Mouse (Mus musculus) spleen, postnatal 14 days (tissue): ENCODE data around the gene Cdk2ap1.
"Not testable (repeated sequence)": the region's sequence is repeated elsewhere in the genome, so short reads cannot be mapped to it uniquely, and the experiment has no call there.

ENCODE experiments used
- DNase-seq, 2 experiments: peaks; one replicate each; pipeline ENCODE4 v3.0.0; 2021 to 2022; ENCODE audit warnings: low spot score in 2 of 2

Cdk2ap1 gene

GRCm38 (mm10) chr5:124362982-124363381 is at the start of gene Cdk2ap1:
Gene Cdk2ap1, minus strand, starts transcription at chr5:124363082.
- DNase-seq, result not testable (repeated sequence)

GRCm38 (mm10) chr5:124412163-124412562 is 49.3 kb upstream of the Cdk2ap1 start:
- no peak for DNase-seq

- no peak for DNase-seq
These were observed 47.9 kb upstream of the Cdk2ap1 start for GRCm38 (mm10) chr5:124410808-124411207.

- DNase-seq, result no peak
These were observed 30.8 kb upstream of the Cdk2ap1 start for GRCm38 (mm10) chr5:124393726-124394125.

- DNase-seq, result no peak
These were observed 29.5 kb upstream of the Cdk2ap1 start for GRCm38 (mm10) chr5:124392412-124392811.

DNA sequence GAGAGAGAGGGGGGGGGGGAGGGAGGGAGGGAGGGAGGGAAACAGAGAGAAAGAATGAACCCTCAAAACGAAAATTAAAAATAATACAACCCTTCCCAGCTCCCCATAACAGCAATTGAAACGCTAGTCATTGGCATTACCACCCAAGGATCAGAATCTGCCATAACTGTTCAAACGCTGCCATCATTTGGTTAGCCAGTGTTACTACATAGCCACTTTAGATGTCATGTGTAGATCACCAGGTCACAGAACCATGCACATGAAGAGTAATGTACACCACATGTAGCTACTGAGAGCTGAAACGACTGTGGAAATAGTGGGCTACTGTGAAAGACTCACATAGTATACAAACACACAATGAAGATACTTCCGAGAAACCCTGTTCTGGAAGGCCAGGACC is 25.1 kb upstream of the Cdk2ap1 start:
- DNase-seq, result peak in 1 of 2 experiments; percentile 3

DNA sequence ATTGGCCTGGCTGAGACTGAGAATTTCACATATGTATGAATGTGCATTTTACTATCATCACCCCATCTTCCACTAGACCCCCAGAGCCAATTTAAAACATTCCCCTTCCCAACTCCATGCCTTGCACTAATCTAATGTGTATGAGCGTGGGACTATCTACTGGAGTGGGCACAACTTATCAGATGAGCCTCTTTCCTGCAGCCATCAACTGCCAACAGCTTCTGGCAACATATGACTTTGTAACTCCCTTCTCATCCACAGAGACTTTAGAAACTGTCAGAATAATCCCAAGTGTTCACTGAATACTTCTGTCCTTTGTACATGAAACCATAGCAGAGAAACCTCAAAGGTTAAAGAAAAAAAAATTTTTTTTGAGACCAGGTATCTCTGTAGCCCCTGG is 17.2 kb upstream of the Cdk2ap1 start:
- DNase-seq, result no peak

- DNase-seq, result no peak
These were observed 14.3 kb upstream of the Cdk2ap1 start for GRCm38 (mm10) chr5:124377149-124377548.

DNA sequence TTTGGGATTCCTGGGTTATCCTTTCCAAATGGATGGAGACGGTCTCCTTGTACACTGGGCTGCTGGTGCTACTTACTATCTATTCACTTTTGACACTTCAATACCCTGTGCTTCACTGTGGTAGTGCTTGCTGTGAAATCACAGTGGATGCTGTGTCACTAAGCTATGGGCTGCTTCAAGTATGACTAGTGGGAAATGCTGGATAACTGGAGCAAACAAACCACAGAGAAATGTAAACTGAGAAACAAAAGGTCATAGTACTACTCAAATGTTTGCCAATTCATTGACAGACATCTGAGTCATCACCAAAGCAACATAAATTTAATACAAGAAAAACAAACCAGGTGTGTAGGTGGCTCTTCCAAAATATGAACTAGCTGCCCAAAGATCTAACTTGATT is 13.5 kb upstream of the Cdk2ap1 start:
- DNase-seq, result no peak

GRCm38 (mm10) chr5:124374298-124374697 is 11.4 kb upstream of the Cdk2ap1 start:
- no peak for DNase-seq

DNA sequence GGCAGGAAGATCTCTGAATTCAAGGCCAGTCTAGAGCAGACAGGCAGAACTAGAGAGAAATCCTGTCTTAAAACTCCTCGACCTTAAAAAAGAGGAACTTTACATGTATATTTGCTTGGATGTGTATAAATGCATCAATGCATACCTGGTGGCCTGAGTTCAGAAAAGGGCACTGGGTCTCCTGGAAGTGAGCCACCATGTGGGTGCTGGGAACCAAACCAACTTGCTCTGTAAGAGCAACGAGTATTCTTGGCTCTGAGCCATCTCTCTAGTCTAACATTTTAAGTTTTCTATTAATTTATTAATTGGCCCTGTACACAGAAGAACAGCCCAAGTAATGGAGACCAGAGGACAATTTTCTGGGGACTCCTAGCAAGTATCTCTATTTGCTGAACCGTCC is 3.8 kb upstream of the Cdk2ap1 start:
- no peak for DNase-seq

DNA sequence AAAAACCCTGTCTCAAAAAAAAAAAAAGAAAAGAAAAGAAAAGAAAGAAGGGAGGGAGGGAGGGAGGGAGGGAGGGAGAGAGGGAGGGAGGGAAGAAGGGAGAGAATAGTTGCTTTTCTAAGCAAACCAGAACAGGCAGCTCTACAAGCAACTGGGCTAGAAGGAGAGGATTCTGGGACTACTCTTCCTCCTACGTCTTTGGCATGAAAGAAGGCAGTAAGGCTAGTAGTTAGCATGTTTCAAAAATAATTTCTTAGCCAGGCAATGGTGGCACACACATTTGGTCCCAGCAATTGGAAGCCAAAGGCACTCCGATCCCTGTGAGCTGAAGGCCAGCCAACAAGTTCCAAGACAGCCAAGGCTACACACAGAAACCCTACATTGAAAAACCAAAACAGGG is 2.9 kb upstream of the Cdk2ap1 start:
- no peak for DNase-seq

GRCm38 (mm10) chr5:124364173-124364918 is 1.5 kb upstream of the Cdk2ap1 start:
- no peak for DNase-seq

- no peak for DNase-seq
These were observed 3.2 kb downstream of the Cdk2ap1 start for GRCm38 (mm10) chr5:124359641-124360040.

GRCm38 (mm10) chr5:124356695-124357094 is 6.2 kb downstream of the Cdk2ap1 start:
- DNase-seq, result no peak

DNA sequence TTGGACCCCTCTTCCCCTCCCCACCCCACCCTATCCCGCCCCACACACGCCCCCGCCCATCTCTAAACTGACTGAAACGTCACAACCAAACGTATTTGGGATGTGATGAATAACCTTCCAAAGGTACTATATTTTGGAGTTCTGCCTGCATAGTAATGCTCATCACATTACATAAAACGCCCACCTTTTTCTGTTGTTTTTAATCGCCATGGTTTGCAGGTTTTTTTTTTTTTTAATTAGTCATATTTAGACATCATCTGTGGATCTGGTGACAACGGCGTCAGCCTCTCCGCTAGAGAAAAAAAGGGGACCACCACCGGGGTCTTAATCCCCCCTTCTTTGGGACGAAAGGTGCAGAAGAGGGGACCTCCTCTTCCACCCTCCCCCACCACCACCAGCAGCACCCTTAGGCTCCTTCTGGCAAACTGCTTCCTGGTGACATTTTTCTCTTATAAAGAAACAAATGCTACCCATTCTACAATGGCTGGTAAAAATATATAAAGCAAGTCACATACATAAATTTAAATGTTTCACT is 7.4 kb downstream of the Cdk2ap1 start:
- DNase-seq, result no peak

- DNase-seq, result peak in 1 of 2 experiments; percentile 36
These were observed 8.1 kb downstream of the Cdk2ap1 start for GRCm38 (mm10) chr5:124354574-124355424.

DNA sequence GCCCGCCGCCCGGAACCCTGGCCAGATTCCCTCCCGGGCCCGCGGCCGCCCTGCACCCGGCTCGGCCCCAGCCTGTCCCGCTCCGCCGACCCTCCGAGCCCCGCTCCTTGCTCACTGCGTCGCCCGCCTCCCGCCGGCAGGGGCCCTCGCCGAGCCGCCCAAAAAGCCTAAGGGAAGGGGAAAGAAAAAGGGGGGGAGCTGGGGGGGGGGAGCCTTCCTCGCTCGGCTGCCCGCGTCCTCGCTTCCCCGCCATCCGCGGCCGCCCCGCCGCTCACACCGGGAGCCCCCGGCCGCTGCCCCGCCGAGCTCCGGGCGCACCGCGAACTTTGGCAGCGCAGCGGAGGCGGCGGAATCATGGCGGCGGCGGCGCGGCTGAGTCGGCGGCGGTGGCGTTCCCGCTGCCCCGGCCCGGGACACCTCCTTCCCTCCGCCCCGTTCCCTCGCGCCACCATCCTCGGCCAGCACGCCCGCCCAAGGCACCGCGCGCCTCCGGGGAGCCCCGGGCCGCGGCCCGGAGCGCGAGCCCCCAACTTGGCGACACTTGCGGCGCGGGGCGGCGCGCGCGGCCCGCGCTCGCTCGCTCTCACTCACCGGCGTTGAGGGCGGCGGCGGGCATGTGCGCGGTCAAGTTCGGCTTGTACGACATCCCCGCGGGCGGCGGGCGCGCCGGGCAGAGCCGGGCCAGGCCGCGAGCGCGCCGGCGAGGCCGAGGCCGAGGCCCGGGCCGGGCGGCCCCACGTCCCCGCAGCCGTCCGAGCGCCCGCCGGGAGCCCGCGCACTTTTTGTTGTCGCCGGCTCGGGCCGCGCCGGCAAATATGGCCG is 8.9 kb downstream of the Cdk2ap1 start:
- peak; percentile 42 to 66 for DNase-seq

GRCm38 (mm10) chr5:124353011-124353725 is 9.7 kb downstream of the Cdk2ap1 start:
- DNase-seq, result peak; percentile 17 to 25

DNA sequence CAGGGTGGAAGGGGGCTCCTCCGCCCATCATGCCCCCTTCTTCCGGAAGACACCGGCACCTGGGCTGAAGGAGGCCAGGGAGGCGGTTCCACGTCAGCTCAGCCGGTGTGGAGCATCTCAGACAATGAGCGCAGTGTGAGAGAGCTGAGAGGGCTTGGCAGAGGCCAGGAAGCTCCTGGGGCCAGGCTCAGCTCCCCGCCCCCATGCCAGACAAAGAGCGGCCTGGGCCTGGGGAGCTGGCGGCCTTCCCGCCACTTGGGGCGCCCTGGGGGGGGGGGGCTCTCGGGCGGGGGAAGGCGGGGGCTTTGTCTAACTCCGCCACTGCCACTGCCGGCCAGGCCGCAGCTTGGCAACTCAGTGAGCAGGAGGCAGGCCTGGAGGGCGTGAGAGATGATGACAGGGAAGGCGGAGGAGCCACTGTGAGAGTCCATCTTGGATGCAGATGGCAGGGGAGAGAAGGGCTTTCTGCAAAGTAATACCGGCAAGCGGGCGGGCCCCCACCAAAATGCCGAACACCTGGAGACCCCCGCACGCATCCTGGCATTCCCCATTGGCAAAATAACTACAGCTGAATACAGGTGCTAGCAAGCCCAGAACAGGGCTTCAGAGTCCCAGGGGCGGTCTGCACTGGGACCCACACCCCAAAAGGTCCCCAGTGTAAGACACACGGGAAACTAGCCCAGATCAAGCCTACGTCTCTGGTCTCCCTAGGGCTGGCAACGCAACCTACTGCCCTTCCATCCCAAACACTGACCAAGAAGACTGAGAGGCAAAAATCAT is 10.6 kb downstream of the Cdk2ap1 start:
- peak in 1 of 2 experiments; percentile 39 for DNase-seq
